Mouse (Mus musculus) midbrain, embryonic 14.5 days (tissue): ENCODE data around the gene Gm20532. TPM values are rescaled to one million over a fixed set of nuclear protein-coding genes. Genes with fewer than 3 reads are reported as not detected.

Experiments
- ATAC-seq: fragments of 200-750 bp; cut with Nextera tagmentation; 2 replicates; pipeline ENCODE4 v1.8.0; 2017; ENCODE audit warnings: moderate number of reproducible peaks, moderate library complexity; ENCODE audit not compliant: low FRiP score, low TSS enrichment
- DNase-seq: peaks from one replicate; pipeline ENCODE4 v3.0.0-alpha.2; 2015
- H3K27ac ChIP-seq: fragments of 300-500 bp; sonication (generic); replicated peaks from 2 replicates; pipeline ENCODE4 v1.5.1; 2014; ENCODE audit warnings: mild to moderate bottlenecking, low read depth, low read length, moderate library complexity
- H3K27me3 ChIP-seq: fragments of 300-500 bp; sonication (generic); 2 replicates; pipeline ENCODE4 v1.6.1; 2014; ENCODE audit warnings: low read length, control low read depth, mixed read lengths; ENCODE audit not compliant: control insufficient read depth, insufficient read depth
- H3K36me3 ChIP-seq: fragments of 300-500 bp; sonication (generic); 2 replicates; pipeline ENCODE4 v1.6.1; 2014; ENCODE audit warnings: low read length, control low read depth; ENCODE audit not compliant: control insufficient read depth, insufficient read depth
- H3K4me1 ChIP-seq: fragments of 300-500 bp; sonication (generic); 2 replicates; pipeline ENCODE4 v1.6.1; 2014; ENCODE audit warnings: mild to moderate bottlenecking, antibody characterized with exemption, low read length, control low read depth; ENCODE audit not compliant: control insufficient read depth, insufficient read depth
- H3K4me2 ChIP-seq: fragments of 300-500 bp; sonication (generic); 2 replicates; pipeline ENCODE4 v1.6.1; 2014; ENCODE audit warnings: mild to moderate bottlenecking, low read length, moderate library complexity
- H3K4me3 ChIP-seq: fragments of 300-500 bp; sonication (generic); replicated peaks from 2 replicates; pipeline ENCODE4 v1.5.1; 2014; ENCODE audit warnings: low read depth, low read length
- H3K9ac ChIP-seq: fragments of 300-500 bp; sonication (generic); replicated peaks from 2 replicates; pipeline ENCODE4 v1.6.1; 2014; ENCODE audit warnings: mild to moderate bottlenecking, low read length, moderate library complexity
- H3K9me3 ChIP-seq: fragments of 300-500 bp; sonication (generic); 2 replicates; pipeline ENCODE4 v1.6.1; 2016; ENCODE audit warnings: low read length, control low read depth, mixed read lengths; ENCODE audit not compliant: control insufficient read depth
- WGBS: fragments of 180-500 bp; shearing (Covaris S2); extraction: QIAGEN DNeasy Blood & Tissue Kit; methylation state at CpG from one replicate; pipeline ENCODE4 v1.1.7; 2014; 5-methylcytosine and 5-hydroxymethylcytosine counted together
- polyA plus RNA-seq: library from polyadenylated mRNA; unstranded; fragments of >200 nt; fragmentation: Nextera tagmentation; extraction: Ambion mirVana; gene quantifications from 2 replicates; pipeline ENCODE4 v1.2.1, GENCODE M21; 2014

Gene Gm20532
- polyA plus RNA-seq, 1 experiment from 2014 or later: not detected

DNA sequence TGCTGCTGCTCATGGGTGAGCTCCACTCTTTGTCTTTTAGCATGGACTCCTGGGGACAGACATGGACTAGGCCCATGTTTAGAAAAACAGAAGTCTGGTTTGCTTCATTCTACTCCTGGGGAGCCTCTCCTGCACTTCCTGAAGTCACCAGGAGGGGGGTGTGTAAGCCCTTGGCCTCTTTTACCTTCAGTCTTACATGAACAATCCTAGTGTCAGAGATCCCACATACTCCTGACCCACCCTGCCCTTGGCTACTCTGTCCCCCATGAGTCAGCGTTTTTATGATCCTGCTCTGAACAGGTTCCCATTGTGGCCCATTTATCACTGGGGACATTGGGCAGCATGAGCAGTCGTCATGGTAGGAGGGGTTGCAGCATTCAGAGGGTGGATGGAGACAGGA lies 57.5 kb downstream of the Gm20532 start:
- Histone ChIP-seq H3K9ac (no peak overlapping the region), H3K27ac (no peak overlapping the region), H3K9me3 (no peaks in the 10 kb centered on the region), H3K4me3 (no peak overlapping the region), H3K4me1 (peaks cover 2% of the 10 kb centered on the region), H3K36me3 (no peaks in the 10 kb centered on the region; the same call in 1 of the 2 replicates), H3K27me3 (no peaks in the 10 kb centered on the region), H3K4me2 (no peak overlapping the region)
- DNase-seq (peak; percentile 66), ATAC-seq (no peak)
- 73% methylated on average over 2 of the region's 2 CpGs for WGBS

DNA sequence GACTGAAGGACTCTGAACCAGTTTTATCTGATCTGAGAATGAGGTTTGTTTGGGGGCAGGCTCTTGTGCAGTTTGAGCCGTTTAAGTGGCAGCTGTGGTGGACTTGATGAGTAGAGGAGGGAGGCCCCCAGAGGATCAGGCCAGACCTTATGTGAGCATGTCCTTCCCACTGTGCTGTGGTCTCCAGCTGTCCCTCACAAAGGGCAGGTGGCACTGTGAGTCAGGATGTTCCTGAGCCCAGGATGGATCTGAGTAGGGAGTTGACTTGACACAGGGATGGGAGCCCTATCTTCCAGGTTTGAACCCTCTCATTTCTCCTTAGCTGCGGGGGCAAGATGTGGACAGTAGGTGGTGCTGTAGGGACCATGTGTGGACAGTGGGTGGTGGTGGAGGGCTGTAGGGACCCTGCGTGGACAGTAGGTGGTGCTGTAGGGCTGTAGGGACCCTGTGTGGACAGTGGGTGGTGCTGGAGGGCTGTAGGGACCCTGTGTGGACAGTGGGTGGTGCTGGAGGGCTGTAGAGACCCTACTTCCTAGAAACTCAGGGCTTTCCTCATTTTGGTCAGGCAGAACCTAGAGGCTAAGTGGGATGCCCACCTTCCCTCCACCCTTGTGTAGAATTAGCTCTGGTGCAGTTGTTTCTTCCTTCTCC lies 60.3 kb downstream of the Gm20532 start:
- WGBS: 25% methylated on average over 3 of the region's 3 CpGs
- peak; percentile 92 for ATAC-seq
- H3K4me2 ChIP-seq: no peak overlapping the region

DNA sequence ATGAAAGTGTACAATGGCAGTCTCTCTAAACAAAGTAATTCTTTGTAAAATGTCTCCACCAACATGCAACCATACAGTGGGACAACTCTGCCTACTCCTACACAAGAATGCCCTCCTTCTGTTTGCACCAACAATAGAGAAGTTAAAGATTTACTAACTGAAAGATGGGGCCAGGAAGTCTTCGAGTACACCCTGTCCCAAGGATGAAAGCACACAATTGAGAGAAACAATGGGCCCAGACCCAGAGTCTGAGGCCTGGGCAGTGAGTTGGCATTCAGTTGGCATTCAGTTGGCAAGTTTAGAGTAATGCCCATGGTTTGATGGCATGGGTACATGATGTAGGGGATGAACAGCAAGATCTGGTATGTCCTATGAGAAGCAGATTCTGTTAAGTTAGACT lies 68.2 kb downstream of the Gm20532 start:
- no peak overlapping the region for H3K27ac ChIP-seq
- no peak overlapping the region for H3K9ac ChIP-seq
- no peak overlapping the region for H3K4me2 ChIP-seq
- H3K4me1 ChIP-seq: no peaks in the 10 kb centered on the region
- no peak overlapping the region for H3K4me3 ChIP-seq
- no peaks in the 10 kb centered on the region for H3K9me3 ChIP-seq
- no peaks in the 10 kb centered on the region for H3K36me3 ChIP-seq
- ATAC-seq (no peak), DNase-seq (no peak)
- 65% methylated on average over 1 of the region's 1 CpGs for WGBS
- H3K27me3 ChIP-seq: no peaks in the 10 kb centered on the region

More for the DNA sequence above, 60.3 kb downstream of the Gm20532 start:
- Histone ChIP-seq H3K27ac (no peak overlapping the region), H3K9me3 (no peaks in the 10 kb centered on the region), H3K9ac (no peak overlapping the region), H3K4me1 (no peaks in the 10 kb centered on the region), H3K4me3 (no peak overlapping the region), H3K27me3 (no peaks in the 10 kb centered on the region), H3K36me3 (no peaks in the 10 kb centered on the region)
- peak; percentile 94 for DNase-seq

DNA sequence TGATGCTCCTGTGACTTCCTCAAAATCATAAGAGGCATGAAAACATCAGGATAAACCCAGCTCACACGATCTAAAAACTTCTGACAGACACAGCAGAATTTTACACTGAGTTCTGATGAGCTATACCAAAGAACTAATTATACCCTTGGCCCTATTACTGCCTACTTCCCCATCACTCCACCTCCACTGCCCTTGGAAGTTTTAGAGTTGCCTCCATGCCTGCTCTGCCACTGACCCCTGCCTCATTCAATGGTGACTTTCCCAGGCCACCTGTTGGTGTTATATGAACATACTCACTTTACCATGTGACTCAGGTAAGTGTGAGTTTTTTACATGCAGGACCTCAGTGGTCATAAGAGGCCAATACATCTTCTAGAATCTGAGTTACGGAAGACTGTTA lies 71.0 kb downstream of the Gm20532 start:
- H3K4me2 ChIP-seq: no peak overlapping the region
- no peak for DNase-seq
- H3K27ac ChIP-seq: no peak overlapping the region

DNA sequence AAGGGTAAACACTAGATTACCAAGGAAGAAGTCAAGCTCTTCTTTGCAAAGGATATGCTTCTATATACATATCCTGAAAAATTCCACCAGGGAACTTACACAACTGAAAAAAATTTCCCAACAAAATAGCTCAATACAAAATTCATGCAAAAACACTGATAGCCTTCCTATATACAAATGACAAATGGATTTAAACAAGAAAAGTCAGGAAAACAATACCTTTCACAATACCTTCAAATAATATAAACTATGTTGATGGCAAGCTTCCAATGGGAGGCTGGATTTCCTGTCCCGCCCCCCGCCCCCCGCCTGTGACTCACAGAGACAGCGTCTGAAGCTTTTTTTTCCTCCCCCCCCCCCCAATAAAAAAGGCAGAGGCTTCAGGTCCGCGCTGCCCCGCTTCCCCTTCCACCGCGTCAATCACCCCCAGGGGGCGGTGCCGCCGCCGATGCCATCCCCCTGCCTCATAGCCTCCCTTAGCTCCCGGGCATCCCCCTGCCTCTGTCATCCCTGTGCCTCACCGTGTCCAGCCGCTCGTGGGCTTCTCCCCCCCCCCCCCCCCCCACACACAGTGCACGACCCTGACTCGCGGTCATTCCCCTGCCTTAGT lies 74.8 kb downstream of the Gm20532 start:
- Histone ChIP-seq H3K9me3 (no peaks in the 10 kb centered on the region), H3K4me2 (peak overlapping the region; percentile 61), H3K4me3 (peak overlapping the region; percentile 30), H3K9ac (peak overlapping the region; percentile 42; the same call in 1 of the 2 replicates), H3K27ac (no peak overlapping the region), H3K27me3 (no peaks in the 10 kb centered on the region), H3K4me1 (no peaks in the 10 kb centered on the region), H3K36me3 (no peaks in the 10 kb centered on the region)
- no peak for ATAC-seq
- WGBS: 3% methylated on average over 19 of the region's 20 CpGs
- DNase-seq: peak; percentile 58

More for the DNA sequence above, 71.0 kb downstream of the Gm20532 start:
- no peaks in the 10 kb centered on the region for H3K9me3 ChIP-seq
- no peak overlapping the region for H3K9ac ChIP-seq
- H3K27me3 ChIP-seq: no peaks in the 10 kb centered on the region
- ATAC-seq: no peak
- 87% methylated on average over 2 of the region's 2 CpGs for WGBS
- H3K36me3 ChIP-seq: no peaks in the 10 kb centered on the region
- no peak overlapping the region for H3K4me3 ChIP-seq
- no peaks in the 10 kb centered on the region for H3K4me1 ChIP-seq

DNA sequence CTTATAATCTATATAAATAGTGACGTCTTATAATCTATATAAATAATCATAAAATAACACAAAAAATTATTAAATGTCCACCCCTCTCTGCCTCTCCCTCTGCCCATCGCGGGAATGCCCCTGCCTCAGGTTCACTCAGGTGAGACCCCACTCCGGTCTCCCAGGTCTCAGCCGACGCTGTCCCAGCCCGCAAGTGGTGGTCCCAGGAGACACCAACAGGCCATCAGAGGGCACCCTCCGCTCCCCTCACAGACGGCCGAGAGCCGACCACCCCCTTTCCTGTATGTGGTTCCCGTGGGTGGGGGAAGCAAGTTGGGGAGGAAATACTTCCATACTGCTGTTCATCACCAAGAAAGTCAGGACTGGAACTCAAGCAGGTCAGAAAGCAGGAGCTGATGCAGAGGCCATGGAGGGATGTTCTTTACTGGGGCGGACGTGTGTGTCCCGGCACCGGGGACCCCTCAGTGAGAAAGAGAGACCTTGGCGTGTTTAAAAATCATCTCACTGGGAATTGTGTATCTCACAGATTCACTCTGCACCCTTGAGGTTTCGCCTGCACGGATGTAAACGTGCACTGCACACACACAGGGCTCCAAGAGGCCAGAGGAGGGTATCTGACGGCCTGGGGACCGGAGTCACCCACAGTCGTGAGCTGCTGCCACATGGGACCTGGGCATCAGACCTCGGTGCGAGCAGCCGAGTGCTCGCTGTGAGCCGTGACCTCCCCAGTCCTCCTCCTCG lies 75.5 kb downstream of the Gm20532 start:
- WGBS: 45% methylated on average over 29 of the region's 29 CpGs
- no peak for ATAC-seq
- H3K9ac ChIP-seq: peak overlapping the region; percentile 42; the same call in 1 of the 2 replicates

DNA sequence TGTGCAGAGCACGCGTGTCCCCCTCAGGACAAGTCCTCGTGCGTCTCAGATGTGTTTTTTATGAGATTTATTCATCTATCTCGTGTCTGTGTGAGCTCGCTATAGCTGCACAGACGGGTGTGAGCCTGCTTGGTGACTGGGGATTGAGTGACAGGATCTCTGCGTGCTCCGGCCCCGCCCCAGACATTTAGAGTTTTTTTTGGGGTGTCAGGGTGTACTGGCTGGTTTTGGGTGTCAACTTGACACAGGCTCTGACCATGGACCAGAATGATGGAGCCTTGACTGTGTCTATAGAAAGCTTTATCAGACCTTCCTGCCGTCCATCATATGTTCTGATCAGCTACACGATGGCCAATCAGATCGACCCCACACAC lies 76.1 kb downstream of the Gm20532 start:
- Histone ChIP-seq H3K9me3 (no peaks in the 10 kb centered on the region), H3K4me1 (no peaks in the 10 kb centered on the region), H3K27ac (no peak overlapping the region), H3K4me3 (no peak overlapping the region), H3K36me3 (no peaks in the 10 kb centered on the region), H3K27me3 (no peaks in the 10 kb centered on the region), H3K4me2 (no peak overlapping the region), H3K9ac (no peak overlapping the region)
- 77% methylated on average over 13 of the region's 13 CpGs for WGBS
- DNase-seq: no peak
- no peak for ATAC-seq

More for the DNA sequence above, 75.5 kb downstream of the Gm20532 start:
- Histone ChIP-seq H3K36me3 (no peaks in the 10 kb centered on the region), H3K27me3 (no peaks in the 10 kb centered on the region), H3K4me2 (peak overlapping the region; percentile 61), H3K4me3 (peak overlapping the region; percentile 30), H3K9me3 (no peaks in the 10 kb centered on the region), H3K27ac (no peak overlapping the region), H3K4me1 (no peaks in the 10 kb centered on the region)
- peak; percentile 28 for DNase-seq

DNA sequence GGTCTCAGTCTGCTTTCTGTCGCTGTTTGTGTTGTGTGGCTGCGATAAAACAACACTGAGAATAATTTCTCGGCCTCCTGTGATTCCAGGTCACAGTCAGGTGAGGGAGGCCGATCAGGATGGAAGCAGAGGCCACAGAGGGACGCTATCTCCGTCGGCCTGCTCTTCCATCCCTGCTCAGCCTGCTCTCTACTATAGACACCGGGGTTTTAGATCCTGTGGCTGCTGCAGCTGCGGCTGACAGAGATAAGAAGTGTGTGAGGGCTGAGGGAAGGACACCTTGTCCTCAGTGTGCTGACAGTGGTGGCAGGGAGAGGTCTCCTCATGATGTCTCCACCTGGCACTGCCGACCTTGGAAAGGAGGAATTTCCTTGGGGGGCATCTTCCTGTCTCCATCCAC lies 76.7 kb downstream of the Gm20532 start:
- no peaks in the 10 kb centered on the region for H3K36me3 ChIP-seq
- H3K27me3 ChIP-seq: no peaks in the 10 kb centered on the region
- no peak overlapping the region for H3K27ac ChIP-seq
- 82% methylated on average over 10 of the region's 10 CpGs for WGBS
- DNase-seq (no peak), ATAC-seq (no peak)
- H3K4me3 ChIP-seq: no peak overlapping the region
- no peaks in the 10 kb centered on the region for H3K9me3 ChIP-seq
- no peak overlapping the region for H3K4me2 ChIP-seq
- H3K9ac ChIP-seq: no peak overlapping the region
- H3K4me1 ChIP-seq: no peaks in the 10 kb centered on the region
